Mouse (Mus musculus): Measurements from ENCODE around the gene Ap4b1.
"Not testable (repeated sequence)": the region's sequence is repeated elsewhere in the genome, so short reads cannot be mapped to it uniquely, and the experiment has no call there.

Ap4b1 gene

DNA sequence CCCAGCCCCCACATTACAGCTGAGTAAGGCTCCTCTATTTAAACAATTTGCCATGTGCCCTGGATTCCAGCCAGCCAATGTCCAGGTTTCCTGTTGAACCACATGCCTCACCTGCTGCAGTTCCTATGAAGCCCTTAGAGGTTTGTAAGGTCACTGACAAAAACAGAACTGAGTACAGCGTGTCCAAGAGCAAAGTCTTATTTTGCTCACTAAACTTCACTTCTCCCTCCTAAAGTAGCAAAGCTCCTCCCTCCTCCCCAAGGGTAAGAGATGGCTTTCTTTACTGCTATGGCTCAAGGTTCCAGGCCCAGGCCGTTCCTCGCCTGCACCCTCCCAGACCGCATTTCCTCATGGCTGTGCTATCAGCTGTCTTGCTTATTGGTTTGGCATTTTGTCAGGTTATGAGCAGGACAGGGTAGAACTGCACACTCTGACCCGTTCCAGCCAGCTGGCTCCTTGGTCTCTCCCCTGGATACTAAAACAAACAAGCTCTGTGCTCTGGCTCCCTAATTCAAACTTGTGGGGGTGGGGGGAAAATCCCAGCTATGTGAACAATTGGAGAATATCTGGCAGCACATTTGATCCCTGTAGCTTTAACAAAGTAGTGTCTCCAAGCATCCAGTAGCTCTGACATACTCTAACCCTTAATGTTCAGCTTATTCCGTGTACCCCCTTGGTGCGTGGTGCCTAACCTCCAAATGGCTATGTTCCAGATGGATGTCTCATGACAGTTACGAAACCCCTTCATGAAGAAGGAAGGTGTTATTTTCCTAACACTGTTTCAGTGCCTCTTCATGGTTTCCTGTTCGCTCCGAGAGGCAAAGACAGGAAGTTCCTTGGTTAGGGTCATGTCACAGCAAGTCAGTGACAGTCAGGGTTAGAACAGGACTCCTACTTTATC, 7.4 kb upstream of the Ap4b1 start:
- peak; percentile 92 for DNase-seq

GRCm38 (mm10) chr3:103802861-103803260, 6.5 kb upstream of the Ap4b1 start:
- peak; percentile 65 for DNase-seq

GRCm38 (mm10) chr3:103805671-103806070, 3.6 kb upstream of the Ap4b1 start:
- no peak for DNase-seq

- no peak for DNase-seq
Measured at GRCm38 (mm10) chr3:103809799-103810150, 455 bp downstream of the Ap4b1 start.

- no peak for DNase-seq
Measured at GRCm38 (mm10) chr3:103810967-103811366, 1.6 kb downstream of the Ap4b1 start.

DNA sequence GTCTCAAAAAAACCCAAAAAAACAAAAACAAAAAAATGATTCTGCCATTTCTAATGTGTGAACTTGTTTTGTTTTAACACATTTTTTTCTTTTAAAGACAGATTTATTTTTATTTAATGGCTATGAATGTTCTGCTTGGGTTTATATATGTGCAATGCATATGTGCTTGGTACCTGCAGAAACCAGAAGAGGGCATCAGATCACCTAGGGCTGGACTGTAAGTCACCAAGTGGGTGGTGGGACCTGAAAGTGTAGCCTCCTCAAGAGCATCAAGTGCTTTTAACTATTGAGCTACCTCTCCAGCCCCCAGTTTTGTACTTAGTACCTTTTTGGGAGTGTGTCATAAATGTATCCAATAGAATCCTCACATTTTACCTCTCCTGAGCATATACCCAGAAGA, 18.2 kb downstream of the Ap4b1 start:
- no peak for DNase-seq

- no peak for DNase-seq
Measured at GRCm38 (mm10) chr3:103829036-103829435, 19.7 kb downstream of the Ap4b1 start.

DNA sequence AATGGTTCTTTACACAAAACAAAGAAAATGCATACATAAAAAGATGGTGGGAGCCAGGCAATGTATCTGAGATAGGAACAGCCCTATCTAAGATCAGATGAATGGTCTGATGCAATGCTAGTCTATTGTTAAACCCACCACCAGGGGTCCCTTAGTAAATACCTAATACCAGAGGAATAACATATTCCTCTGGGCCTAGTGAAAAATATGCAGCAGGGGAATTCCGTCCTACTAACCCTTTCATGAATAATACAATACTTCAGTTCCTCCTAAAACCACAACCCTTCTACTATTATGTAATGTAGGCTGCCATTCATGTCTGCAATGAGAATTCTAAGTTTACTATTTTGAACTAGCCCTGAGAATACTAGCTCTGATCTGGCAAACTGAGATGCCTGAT, 21.4 kb downstream of the Ap4b1 start:
- not testable (repeated sequence) for DNase-seq

DNA sequence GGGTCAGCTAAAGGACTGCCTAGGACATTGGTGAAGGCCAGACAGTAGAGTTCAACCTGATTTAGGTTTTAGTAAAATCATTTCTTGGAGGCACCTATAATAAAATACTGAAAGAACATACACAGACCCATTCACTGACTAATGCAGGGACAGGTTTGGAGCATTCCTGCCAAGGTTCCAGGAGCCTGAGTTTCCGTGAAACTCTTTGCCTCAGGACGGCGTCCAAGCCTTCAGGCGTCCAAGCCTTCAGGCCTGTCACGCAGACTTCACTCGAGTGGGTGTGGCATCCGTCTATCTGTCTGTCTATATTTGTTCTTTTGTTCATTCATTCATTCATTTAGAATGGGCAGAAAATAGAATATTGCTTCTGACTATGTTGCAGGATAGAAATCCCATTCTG, 21.8 kb downstream of the Ap4b1 start:
- no peak for DNase-seq

- no peak for DNase-seq
Measured at GRCm38 (mm10) chr3:103832426-103832825, 23.1 kb downstream of the Ap4b1 start, which contains the start of gene Bcl2l15. TSS of gene Bcl2l15 (plus strand) at chr3:103832601.

DNA sequence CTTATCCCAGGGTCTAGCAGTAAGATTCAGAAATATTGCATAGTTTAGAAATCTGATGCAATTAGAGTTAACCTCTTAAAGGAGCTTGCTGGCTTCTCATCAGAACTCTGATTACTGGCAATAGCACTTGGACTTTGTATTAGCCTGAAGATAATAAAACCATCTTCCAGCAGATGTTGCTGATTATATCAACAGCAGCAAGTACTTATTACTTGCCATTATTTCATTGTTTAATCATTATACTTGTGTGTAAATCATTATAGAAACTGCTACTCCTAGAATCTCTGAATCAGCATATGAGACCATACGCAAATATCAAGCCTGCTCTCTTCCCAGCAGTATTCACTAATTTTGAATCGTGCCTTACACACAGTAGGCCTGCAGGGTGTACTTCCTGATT, 24.7 kb downstream of the Ap4b1 start:
- DNase-seq, result peak; percentile 26

DNA sequence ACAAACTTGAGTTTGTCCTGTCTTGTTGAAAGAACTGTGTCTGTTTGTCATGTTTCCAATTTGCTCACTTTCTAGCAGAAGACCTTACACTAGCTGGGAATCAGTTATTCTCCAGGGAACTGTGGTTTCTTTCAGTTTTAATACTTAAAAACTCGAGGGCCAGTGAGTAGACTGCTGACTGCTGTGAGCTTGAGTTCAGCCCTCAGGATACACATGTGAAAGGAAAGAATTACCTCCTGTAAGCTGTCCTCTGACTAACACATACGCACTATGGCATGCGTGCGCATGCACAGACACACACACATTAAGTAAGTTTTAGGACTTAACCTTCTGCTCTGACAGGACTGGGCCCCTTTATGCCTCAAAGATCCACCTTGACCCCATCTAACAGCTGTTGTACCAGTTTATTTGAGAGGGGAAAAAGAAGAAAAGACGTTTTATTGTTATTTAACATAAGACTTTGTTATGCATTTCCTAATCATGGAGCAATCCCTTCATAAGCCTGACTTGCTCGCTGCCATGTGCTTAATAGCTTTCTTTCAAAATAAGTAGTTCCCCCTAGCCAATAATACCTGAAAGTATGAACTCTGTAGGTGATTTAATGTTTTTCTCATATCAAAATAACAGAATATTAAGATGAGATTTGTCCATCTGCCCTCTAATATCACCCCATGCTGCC, 26.1 kb downstream of the Ap4b1 start:
- DNase-seq, result no peak

- DNase-seq, result no peak
Measured at GRCm38 (mm10) chr3:103835951-103836310, 26.6 kb downstream of the Ap4b1 start.

DNA sequence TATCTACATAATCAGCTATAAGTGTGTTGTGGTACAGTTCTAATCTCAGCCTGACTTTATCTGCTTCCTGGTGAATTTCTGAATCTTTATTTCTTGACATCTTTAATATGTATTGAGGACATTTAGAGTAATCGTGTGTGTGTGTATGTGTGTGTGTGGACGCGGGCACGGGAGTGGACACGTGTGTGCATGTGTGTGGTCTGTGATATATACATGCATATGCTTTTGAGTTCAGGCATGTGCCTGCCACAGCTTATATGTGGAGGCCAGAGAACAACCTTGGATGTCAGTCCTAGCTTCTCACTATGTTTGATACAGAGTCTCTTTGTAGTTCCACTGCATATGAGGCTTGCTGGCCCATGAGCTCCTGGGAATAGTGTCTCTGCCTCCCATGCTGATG, 27.1 kb downstream of the Ap4b1 start:
- DNase-seq, result no peak

GRCm38 (mm10) chr3:103839711-103840110, 30.4 kb downstream of the Ap4b1 start:
- DNase-seq, result peak; percentile 41

DNA sequence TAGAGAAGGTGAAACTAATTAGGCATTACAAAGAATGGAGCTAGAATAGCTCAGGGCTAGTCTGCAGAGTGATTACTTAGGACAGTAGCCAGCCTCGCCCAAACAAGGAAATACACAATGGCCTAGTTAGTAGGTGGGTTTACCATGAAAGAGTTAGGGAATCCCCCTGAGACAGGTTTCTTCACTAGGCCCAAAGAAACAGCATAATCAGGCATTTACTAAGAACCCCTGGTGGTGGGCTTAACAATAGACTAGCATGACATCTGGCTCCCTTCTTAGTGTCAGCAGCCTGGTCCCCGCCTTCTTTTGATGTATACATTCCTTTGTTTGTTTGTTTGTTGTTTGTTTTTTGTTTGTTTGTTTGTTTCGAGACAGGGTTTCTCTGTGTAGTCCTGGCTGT, 30.9 kb downstream of the Ap4b1 start:
- not testable (repeated sequence) for DNase-seq

DNA sequence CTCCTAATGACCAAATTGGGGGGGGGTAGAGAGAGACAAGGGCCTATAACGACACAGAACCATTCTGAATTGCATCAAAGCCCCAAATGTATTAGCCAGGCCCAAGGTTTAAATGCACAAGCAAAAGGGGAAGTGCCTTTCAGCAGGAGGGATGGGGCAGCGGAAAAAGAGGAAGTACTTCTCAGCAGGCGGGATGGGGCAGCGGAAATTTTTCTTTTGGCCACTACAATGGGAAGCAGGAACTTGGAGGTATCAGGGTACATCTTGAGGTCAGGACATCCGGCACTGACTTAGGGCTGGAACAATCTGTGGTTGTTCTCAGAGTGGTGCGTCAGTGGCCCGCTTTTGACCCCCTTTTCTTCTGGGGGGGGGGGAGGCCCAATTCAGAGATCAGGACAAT, 31.6 kb downstream of the Ap4b1 start:
- DNase-seq, result not testable (repeated sequence)

DNA sequence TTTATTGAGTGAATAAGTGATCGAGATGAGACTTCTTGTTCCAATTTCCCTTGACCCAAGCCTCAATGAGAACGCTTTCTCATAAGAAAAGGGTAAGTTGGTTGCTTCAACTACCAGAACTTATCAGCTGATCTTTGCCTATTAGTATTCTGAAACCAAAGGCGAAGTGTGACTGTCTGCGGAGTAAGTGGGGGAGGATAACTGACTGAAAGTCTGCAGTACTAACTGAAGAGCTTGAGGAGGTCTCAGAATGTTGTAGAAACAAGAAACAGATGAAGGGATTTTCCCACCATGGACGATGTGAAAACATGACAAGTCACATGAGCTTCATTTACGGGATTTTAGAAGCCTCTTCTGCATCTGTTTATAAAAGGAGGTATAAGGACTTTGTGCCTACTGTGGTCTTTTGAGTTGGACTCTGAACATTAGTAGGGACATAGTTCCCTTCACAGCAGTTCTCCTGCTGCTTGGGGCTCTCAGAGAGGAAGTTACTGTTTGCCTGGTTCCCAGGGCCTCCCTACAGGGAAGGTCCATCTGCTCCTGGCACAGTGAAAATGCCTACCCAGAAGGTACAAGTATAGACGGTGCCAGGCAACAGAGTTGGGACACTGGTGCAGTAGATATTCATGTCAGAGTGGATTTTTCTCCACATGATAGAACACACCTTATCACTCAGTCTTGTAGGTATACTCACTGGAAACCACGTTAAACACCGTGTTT, 41.5 kb downstream of the Ap4b1 start:
- peak; percentile 77 for DNase-seq

GRCm38 (mm10) chr3:103851481-103851880, 42.2 kb downstream of the Ap4b1 start:
- no peak for DNase-seq

DNA sequence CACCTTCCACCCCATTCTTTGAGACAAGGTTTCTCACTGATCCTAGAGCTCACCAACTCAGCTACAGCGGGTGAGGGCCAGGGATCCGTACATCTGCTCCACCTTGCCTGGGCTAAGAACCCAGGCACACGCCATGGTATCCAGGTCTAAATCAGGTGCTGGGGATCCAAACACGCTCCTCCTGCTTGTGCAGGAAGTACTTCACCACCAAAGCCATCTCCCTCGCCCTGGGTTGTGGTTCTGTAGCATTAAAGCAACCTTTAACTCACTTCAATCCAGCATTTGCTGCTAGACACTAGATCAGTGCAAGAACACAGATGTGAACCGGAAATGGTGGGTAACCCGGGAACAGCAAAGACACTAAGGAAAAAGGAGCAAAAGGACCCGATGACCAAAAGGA, 42.6 kb downstream of the Ap4b1 start:
- DNase-seq, result no peak

DNA sequence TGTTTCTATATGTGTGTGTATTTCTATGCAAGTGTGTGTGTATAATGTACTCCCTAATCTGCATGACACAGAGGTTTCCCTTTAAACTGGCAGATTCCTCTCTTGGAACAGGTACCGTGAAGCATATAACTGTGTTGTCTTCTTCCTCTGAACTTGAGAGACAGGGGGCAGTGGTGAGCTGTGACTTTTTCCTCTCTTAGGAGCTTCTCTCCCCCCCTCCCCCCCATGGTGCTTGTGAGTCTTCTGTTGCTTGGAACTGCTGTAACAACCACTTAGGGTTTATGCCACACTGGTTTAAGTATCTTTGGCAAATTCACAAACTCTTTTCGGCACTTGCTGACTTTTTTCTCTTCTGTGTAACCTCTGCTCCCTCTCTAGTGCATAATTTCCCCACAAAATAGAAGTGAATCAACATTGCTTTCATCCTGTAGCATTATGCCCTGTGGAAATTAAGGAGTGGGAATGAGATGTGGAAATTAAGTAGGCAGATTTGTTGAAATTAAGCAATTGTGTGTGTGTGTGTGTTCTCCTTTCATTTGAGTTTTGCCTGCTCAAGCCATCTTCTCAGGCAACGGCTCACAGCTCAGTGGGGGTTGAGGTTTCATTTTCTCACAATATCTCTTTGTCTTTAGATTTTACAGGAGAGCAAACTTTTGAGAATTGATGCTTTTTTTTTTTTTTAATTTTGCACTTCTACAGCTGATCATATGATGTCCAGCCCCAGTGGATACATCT, 43.4 kb downstream of the Ap4b1 start:
- DNase-seq, result peak; percentile 85

DNA sequence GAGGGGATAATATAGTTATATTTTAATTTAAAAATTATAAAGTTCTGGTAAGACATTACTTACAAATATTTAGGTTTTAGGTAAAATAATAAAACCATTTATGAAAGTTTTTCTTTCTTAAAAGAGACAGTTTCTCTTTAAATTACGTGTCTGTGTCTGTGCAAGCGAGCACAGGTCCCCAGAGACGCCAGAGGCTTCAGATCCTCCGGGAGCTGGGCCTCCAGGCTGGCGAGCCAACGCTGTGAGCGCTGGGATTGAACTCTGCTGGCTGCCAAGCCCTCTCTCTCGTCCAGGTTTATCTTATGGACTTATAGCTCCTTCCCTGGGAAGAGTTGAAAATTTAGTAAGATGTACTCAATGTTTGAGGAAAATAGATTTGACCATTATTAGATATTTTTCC, 44.5 kb downstream of the Ap4b1 start:
- no peak for DNase-seq
